Mouse (Mus musculus) kidney, embryonic 16.5 days (tissue): ENCODE results near the gene Ccdc146. TPM values are rescaled to one million over a fixed set of nuclear protein-coding genes. Genes with fewer than 3 reads are reported as not detected.

Source experiments
- ATAC-seq: fragments of 200-750 bp; cut with Nextera tagmentation; 2 replicates; pipeline ENCODE4 v1.8.0; 2017; ENCODE audit warnings: moderate TSS enrichment; ENCODE audit not compliant: low FRiP score, low TSS enrichment
- H3K27ac ChIP-seq: fragments of 300-500 bp; sonication (generic); 2 replicates; pipeline ENCODE4 v1.5.1; 2014; ENCODE audit warnings: low read length
- H3K27me3 ChIP-seq: fragments of 300-500 bp; sonication (generic); 2 replicates; pipeline ENCODE4 v1.6.1; 2014; ENCODE audit warnings: low read length, control low read depth, mixed read lengths; ENCODE audit not compliant: insufficient read depth
- H3K36me3 ChIP-seq: fragments of 300-500 bp; sonication (generic); 2 replicates; pipeline ENCODE4 v1.6.1; 2014; ENCODE audit warnings: low read length, control low read depth, mixed read lengths; ENCODE audit not compliant: insufficient read depth
- H3K4me1 ChIP-seq: fragments of 300-500 bp; sonication (generic); 2 replicates; pipeline ENCODE4 v1.6.1; 2014; ENCODE audit warnings: low read length, control low read depth, mixed read lengths; ENCODE audit not compliant: insufficient read depth
- H3K4me2 ChIP-seq: fragments of 300-500 bp; sonication (generic); replicated peaks from 2 replicates; pipeline ENCODE4 v1.6.1; 2014; ENCODE audit warnings: low read depth, low read length
- H3K4me3 ChIP-seq: fragments of 300-500 bp; sonication (generic); 2 replicates; pipeline ENCODE4 v1.5.1; 2014; ENCODE audit warnings: mild to moderate bottlenecking, low read length
- H3K9ac ChIP-seq: fragments of 300-500 bp; sonication (generic); replicated peaks from 2 replicates; pipeline ENCODE4 v1.6.1; 2014; ENCODE audit warnings: low read length
- H3K9me3 ChIP-seq: fragments of 300-500 bp; sonication (generic); 2 replicates; pipeline ENCODE4 v1.6.1; 2016; ENCODE audit warnings: low read length, control low read depth
- WGBS: fragments of 180-500 bp; shearing (Covaris S2); extraction: QIAGEN DNeasy Blood & Tissue Kit; methylation state at CpG from one replicate; pipeline ENCODE4 v1.1.7; 2014; 5-methylcytosine and 5-hydroxymethylcytosine counted together
- polyA plus RNA-seq: library from polyadenylated mRNA; unstranded; fragments of >200 nt; fragmentation: Nextera tagmentation; extraction: Ambion mirVana; gene quantifications from 2 replicates; pipeline ENCODE4 v1.2.1, GENCODE M21; 2015

Ccdc146 gene
- polyA plus RNA-seq, 1 experiment from 2014 or later = 0.27 TPM

DNA sequence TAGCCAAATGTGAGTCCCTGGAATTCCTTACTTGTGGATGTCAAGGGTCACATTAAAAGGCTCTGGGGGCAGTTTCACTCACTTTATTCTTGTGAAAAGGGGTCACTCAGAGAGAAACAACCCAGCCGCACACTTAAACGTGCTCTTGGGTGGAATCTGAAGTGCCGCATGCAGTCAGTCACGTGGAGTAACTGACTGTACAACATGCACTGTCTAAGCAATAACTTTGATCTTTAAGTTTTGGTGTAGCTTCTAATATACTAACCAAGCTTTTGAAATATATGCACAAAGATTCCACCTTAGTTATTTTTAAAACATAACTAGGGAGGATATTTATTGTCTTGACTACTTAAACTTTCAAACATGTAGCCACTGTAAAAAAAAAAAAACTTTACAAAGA, 47.5 kb downstream of the Ccdc146 start:
- Histone ChIP-seq H3K9ac (no peak overlapping the region), H3K4me3 (no peak overlapping the region), H3K36me3 (no peaks in the 10 kb centered on the region), H3K27me3 (peaks cover 8% of the 10 kb centered on the region), H3K27ac (no peak overlapping the region), H3K4me1 (peaks cover 2% of the 10 kb centered on the region; the same call in 1 of the 2 replicates), H3K9me3 (no peaks in the 10 kb centered on the region), H3K4me2 (no peak overlapping the region)
- ATAC-seq = no peak
- WGBS = 76% methylated on average over 4 of the region's 4 CpGs

DNA sequence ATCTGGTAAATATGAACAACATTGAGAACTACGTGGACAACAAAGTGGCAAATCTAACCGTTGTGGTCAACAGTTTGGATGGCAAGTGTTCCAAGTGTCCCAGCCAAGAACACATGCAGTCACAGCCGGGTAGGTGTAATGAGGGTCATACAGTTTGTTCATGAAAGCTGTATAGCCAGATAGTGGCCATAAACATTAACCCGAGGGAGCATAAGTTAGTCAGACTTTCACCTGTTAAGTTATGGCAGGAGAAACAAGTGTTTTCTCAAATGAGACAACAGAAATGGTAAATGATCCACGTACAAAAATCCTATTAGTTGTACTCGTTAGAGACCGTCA, 51.3 kb downstream of the Ccdc146 start:
- Histone ChIP-seq H3K27me3 (peaks cover 9% of the 10 kb centered on the region), H3K36me3 (no peaks in the 10 kb centered on the region), H3K27ac (no peak overlapping the region), H3K4me3 (peak overlapping the region; percentile 52), H3K4me1 (peaks cover 2% of the 10 kb centered on the region; the same call in 1 of the 2 replicates), H3K4me2 (peak overlapping the region; percentile 93), H3K9ac (no peak overlapping the region), H3K9me3 (no peaks in the 10 kb centered on the region)
- WGBS = 44% methylated on average over 7 of the region's 7 CpGs
- 0 out of 2 replicates have a peak, but pooled peaks have one; percentile 39 for ATAC-seq

DNA sequence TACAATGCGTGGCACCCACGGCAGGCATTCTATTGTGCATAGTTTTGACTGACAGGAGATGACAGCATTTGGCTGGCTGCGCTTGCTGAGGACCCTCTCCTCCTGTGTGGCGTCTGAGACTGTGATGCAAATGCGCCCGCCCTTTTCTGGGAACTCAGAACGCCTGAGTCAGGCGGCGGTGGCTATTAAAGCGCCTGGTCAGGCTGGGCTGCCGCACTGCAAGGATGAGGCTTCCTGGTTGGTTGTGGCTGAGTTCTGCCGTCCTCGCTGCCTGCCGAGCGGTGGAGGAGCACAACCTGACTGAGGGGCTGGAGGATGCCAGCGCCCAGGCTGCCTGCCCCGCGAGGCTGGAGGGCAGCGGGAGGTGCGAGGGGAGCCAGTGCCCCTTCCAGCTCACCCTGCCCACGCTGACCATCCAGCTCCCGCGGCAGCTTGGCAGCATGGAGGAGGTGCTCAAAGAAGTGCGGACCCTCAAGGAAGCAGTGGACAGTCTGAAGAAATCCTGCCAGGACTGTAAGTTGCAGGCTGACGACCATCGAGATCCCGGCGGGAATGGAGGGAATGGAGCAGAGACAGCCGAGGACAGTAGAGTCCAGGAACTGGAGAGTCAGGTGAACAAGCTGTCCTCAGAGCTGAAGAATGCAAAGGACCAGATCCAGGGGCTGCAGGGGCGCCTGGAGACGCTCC, 51.8 kb downstream of the Ccdc146 start, which contains the start of gene Fgl2:
Fgl2 (plus strand) TSS at position 150 of the 687 bp plus-strand sequence.
- no peaks in the 10 kb centered on the region for H3K9me3 ChIP-seq
- H3K9ac ChIP-seq = peak within 1 kb of the TSS; percentile 63
- ATAC-seq = peak; percentile 93
- H3K27me3 ChIP-seq = peaks cover 9% of the 10 kb centered on the region
- WGBS = 5% methylated on average over 31 of the region's 31 CpGs
- H3K4me2 ChIP-seq = peak within 1 kb of the TSS; percentile 93
- no peaks in the 10 kb centered on the region for H3K36me3 ChIP-seq
- H3K4me3 ChIP-seq = peak within 1 kb of the TSS; percentile 52
- H3K4me1 ChIP-seq = peaks cover 2% of the 10 kb centered on the region; the same call in 1 of the 2 replicates
- H3K27ac ChIP-seq = no peak within 1 kb of the TSS

DNA sequence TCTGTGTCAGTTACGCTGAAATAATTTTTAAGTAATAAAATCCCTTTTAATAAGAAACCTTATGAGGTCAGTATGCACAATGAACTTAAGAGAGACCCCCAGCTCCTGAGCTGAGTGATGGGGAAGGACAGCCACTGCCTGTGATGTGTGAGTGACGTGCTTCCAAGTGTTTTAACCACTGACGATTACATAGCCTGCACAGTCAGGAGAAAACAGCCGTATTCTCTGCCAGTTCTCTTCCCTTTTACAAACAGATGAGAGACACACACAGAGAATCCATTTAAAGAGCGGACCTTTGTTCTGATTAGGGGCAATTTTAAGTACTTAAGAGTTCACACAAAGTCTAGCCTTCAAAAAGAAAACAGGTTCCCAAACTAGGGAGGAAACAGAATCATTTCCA, 52.6 kb downstream of the Ccdc146 start:
- no peak overlapping the region for H3K4me3 ChIP-seq
- no peak for ATAC-seq

DNA sequence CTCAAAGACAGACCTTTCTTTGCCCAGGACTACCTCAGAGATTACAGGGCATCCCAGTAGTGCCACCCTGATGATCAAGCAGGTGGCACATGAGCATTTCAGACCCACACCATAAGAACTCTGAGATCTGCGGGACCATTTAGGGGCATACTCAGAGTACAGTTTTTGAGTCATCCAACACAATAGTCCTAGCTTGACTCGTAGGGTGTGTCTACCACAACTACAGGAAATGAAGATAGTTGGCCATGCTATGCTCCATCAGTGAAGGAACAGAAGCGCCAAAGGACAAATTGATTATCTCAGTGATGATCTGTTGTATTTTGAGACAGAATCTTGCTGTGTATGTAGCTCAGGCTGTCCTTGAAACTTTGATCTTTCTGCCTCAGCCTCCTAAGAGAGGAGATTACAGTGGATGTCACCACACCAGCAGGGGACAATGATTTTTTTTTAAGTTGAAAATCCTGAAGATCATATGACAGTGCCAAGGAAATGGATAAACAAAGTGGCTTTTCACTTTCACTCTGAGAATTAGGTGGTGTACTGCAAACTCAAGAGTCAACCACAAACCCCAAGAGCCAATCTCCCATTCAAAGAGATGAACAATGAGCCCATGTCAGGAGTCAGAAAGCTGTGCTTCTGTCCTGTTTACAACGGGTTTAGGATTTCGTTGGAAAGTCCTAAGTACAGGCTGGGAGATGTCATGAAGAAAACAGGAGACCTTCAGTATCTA, 54.1 kb downstream of the Ccdc146 start:
- H3K36me3 ChIP-seq = no peaks in the 10 kb centered on the region
- H3K9me3 ChIP-seq = no peaks in the 10 kb centered on the region
- H3K9ac ChIP-seq = no peak overlapping the region
- H3K4me3 ChIP-seq = no peak overlapping the region
- peaks cover 9% of the 10 kb centered on the region for H3K27me3 ChIP-seq
- ATAC-seq = no peak
- no peak overlapping the region for H3K4me2 ChIP-seq
- H3K4me1 ChIP-seq = peaks cover 2% of the 10 kb centered on the region; the same call in 1 of the 2 replicates
- H3K27ac ChIP-seq = no peak overlapping the region
- WGBS = 86% methylated on average over 5 of the region's 5 CpGs

More for the DNA sequence above, 52.6 kb downstream of the Ccdc146 start:
- 46% methylated on average over 5 of the region's 5 CpGs for WGBS
- no peak overlapping the region for H3K9ac ChIP-seq
- H3K4me2 ChIP-seq = peak overlapping the region; percentile 93; the same call in 1 of the 2 replicates
- no peak overlapping the region for H3K27ac ChIP-seq
- peaks cover 2% of the 10 kb centered on the region; the same call in 1 of the 2 replicates for H3K4me1 ChIP-seq
- H3K9me3 ChIP-seq = no peaks in the 10 kb centered on the region
- H3K27me3 ChIP-seq = peaks cover 9% of the 10 kb centered on the region
- H3K36me3 ChIP-seq = no peaks in the 10 kb centered on the region

DNA sequence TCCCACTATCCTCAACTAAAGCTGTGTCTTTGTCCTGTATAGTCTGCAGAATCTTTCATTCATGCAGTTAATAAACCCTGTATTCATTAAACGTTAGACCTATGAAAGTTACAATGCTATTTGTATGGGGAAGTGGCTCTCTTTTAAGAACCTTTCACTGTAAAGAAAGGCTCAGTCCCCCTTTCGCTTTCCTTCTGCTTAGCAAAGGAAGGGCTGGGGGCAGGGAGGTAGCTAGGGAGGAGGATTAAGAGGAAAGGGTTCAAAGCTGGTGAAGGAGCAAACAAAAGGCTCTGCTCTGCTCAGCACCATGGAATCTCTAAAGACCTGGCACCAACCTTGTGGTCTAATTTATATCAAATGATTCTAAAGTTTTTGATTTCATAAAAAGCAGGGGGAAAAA, 57.0 kb downstream of the Ccdc146 start:
- Histone ChIP-seq H3K4me1 (peaks cover 2% of the 10 kb centered on the region; the same call in 1 of the 2 replicates), H3K4me3 (no peak overlapping the region), H3K9ac (no peak overlapping the region), H3K9me3 (no peaks in the 10 kb centered on the region), H3K36me3 (no peaks in the 10 kb centered on the region), H3K27ac (no peak overlapping the region), H3K27me3 (peaks cover 9% of the 10 kb centered on the region), H3K4me2 (no peak overlapping the region)
- WGBS = 49% methylated on average over 2 of the region's 2 CpGs
- no peak for ATAC-seq

DNA sequence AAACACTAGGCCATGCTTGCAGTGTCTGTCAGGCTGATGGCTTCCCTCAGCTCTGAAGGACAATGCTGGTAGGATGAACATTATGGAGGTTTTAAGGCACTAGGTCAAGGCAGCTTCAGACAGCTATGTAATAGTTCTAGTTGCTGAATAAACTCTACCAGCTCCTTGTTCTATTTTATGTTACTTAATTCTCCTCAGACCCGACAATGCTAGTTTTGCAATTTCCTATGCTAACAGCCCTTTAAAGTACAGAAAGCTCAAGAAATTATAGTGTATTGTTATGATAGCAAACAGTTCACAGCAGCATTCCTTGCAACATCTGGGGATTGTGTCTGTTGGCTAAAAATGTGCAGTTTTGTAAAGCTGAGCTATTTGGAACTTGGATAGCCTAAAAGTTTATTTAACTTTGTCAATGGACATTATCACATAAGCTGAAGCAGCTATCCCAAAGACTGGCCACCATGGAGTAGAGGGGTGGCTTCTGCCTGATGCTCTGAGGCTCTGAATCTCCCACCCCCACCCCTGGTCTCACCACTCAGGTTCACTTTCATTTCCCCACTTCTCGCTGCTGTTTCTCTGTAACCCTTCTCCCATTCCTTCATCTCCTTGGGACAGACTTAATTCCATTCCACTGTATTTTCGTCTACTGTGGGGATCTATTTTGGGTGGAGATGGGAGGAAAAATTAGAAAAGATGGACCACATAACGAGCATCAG, 58.0 kb downstream of the Ccdc146 start:
- Histone ChIP-seq H3K4me3 (no peak overlapping the region), H3K9me3 (no peaks in the 10 kb centered on the region), H3K27ac (no peak overlapping the region), H3K27me3 (peaks cover 3% of the 10 kb centered on the region), H3K9ac (no peak overlapping the region), H3K4me2 (no peak overlapping the region), H3K36me3 (no peaks in the 10 kb centered on the region), H3K4me1 (no peaks in the 10 kb centered on the region)
- no peak for ATAC-seq
- WGBS = 64% methylated on average over 4 of the region's 4 CpGs

DNA sequence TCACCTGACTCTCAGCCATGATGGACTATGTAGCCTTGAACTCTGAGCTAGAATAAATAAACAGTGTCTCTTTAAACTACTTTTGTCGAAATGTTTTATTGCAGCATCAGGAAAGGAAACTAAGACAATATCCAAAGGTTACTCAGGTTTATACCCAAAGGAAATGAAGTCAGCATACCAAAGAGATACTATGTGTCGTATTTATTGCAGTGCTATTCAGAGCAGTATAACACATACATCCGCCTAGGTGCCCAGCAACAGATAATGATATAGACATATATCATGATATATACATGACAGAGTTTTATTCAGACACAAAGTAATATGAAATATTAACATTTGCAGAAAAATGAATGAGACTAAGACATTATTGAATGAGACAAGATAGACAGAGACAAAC, 61.1 kb downstream of the Ccdc146 start:
- Histone ChIP-seq H3K27ac (no peak overlapping the region), H3K4me1 (no peaks in the 10 kb centered on the region), H3K9ac (no peak overlapping the region), H3K4me3 (no peak overlapping the region), H3K9me3 (no peaks in the 10 kb centered on the region), H3K27me3 (no peaks in the 10 kb centered on the region), H3K4me2 (no peak overlapping the region), H3K36me3 (no peaks in the 10 kb centered on the region)
- ATAC-seq = no peak
- 31% methylated on average over 3 of the region's 3 CpGs for WGBS

DNA sequence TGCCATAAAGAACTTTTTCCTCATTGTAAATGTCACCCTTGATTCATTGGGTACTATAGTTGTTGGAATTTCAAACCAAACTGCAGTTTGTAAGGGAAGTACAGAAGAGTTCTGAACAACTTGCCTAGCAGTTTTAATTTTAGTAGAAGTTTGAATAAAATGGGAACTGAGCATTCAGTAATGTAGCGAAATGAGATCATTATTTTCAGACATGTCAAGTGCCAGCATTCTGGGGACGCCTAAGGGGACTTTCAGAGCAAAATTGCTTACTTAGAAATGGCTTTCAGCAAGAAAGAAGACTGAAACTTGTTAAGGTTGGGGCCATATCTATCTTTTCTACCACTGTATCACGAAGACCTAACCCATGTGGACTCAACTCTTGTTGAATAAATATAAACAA, 65.8 kb downstream of the Ccdc146 start:
- 73% methylated on average over 3 of the region's 3 CpGs for WGBS
- H3K9ac ChIP-seq = no peak overlapping the region

More for the DNA sequence above, 65.8 kb downstream of the Ccdc146 start:
- H3K36me3 ChIP-seq = no peaks in the 10 kb centered on the region
- H3K27me3 ChIP-seq = no peaks in the 10 kb centered on the region
- H3K9me3 ChIP-seq = no peaks in the 10 kb centered on the region
- no peak for ATAC-seq
- no peaks in the 10 kb centered on the region for H3K4me1 ChIP-seq
- no peak overlapping the region for H3K27ac ChIP-seq
- no peak overlapping the region for H3K4me3 ChIP-seq
- H3K4me2 ChIP-seq = no peak overlapping the region
